Mouse (Mus musculus) hindbrain, embryonic 16.5 days (tissue): Measurements from ENCODE around the gene Alk. TPM values are rescaled to one million over a fixed set of nuclear protein-coding genes. Genes with fewer than 3 reads are reported as not detected.

Experiments used
- ATAC-seq: fragments of 200-750 bp; cut with Nextera tagmentation; 2 replicates; pipeline ENCODE4 v1.8.0; 2017; ENCODE audit warnings: moderate TSS enrichment, moderate library complexity
- H3K27ac ChIP-seq: fragments of 300-500 bp; sonication (generic); 2 replicates; pipeline ENCODE4 v1.5.1; 2014; ENCODE audit warnings: low read depth, mild to moderate bottlenecking, control low read depth, low read length, moderate library complexity
- H3K27me3 ChIP-seq: fragments of 300-500 bp; sonication (generic); replicated peaks from 2 replicates; pipeline ENCODE4 v1.6.1; 2014; ENCODE audit warnings: low read length; ENCODE audit not compliant: control insufficient read depth, insufficient read depth
- H3K36me3 ChIP-seq: fragments of 300-500 bp; sonication (generic); 2 replicates; pipeline ENCODE4 v1.6.1; 2014; ENCODE audit warnings: mild to moderate bottlenecking, low read length, moderate library complexity, mixed read lengths; ENCODE audit not compliant: control insufficient read depth, insufficient read depth
- H3K4me1 ChIP-seq: fragments of 300-500 bp; sonication (generic); 2 replicates; pipeline ENCODE4 v1.6.1; 2014; ENCODE audit warnings: low read depth, low read length; ENCODE audit not compliant: control insufficient read depth, insufficient read depth
- H3K4me2 ChIP-seq: fragments of 300-500 bp; sonication (generic); 2 replicates; pipeline ENCODE4 v1.6.1; 2014; ENCODE audit warnings: mild to moderate bottlenecking, low read length, control low read depth, moderate library complexity
- H3K4me3 ChIP-seq: fragments of 300-500 bp; sonication (generic); 2 replicates; pipeline ENCODE4 v1.5.1; 2014; ENCODE audit warnings: mild to moderate bottlenecking, low read length, control low read depth, moderate library complexity
- H3K9ac ChIP-seq: fragments of 300-500 bp; sonication (generic); 2 replicates; pipeline ENCODE4 v1.6.1; 2014; ENCODE audit warnings: low read depth, mild to moderate bottlenecking, control low read depth, low read length, moderate library complexity
- H3K9me3 ChIP-seq: fragments of 300-500 bp; sonication (generic); 2 replicates; pipeline ENCODE4 v1.6.1; 2014; ENCODE audit warnings: mild to moderate bottlenecking, low read length, moderate library complexity; ENCODE audit not compliant: control insufficient read depth
- WGBS: fragments of 180-500 bp; shearing (Covaris S2); extraction: QIAGEN DNeasy Blood & Tissue Kit; methylation state at CpG from one replicate; pipeline ENCODE4 v1.1.7; 2014; 5-methylcytosine and 5-hydroxymethylcytosine counted together
- polyA plus RNA-seq: library from polyadenylated mRNA; unstranded; fragments of >200 nt; fragmentation: Nextera tagmentation; extraction: Ambion mirVana; gene quantifications from 2 replicates; pipeline ENCODE4 v1.2.1, GENCODE M21; 2015

Alk gene
- polyA plus RNA-seq, 1 experiment from 2014 or later = 6.4 TPM

- H3K27ac ChIP-seq = no peak overlapping the region
- no peaks in the 10 kb centered on the region for H3K9me3 ChIP-seq
- no peak overlapping the region for H3K9ac ChIP-seq
- no peaks in the 10 kb centered on the region for H3K36me3 ChIP-seq
- H3K4me3 ChIP-seq = no peak overlapping the region
- no peaks in the 10 kb centered on the region for H3K27me3 ChIP-seq
- no peak for ATAC-seq
- H3K4me2 ChIP-seq = no peak overlapping the region
- 0 out of 2 replicates have a peak, but pooled peaks cover 2% of the 10 kb centered on the region for H3K4me1 ChIP-seq
- WGBS = 84% methylated on average over 2 of the region's 2 CpGs
These were observed 203.1 kb downstream of the Alk start for GRCm38 (mm10) chr17:72401349-72401748.

- WGBS = 82% methylated on average over 3 of the region's 3 CpGs
- Histone ChIP-seq H3K27ac (no peak overlapping the region), H3K4me2 (no peak overlapping the region), H3K4me3 (no peak overlapping the region), H3K27me3 (no peaks in the 10 kb centered on the region), H3K4me1 (0 out of 2 replicates have a peak, but pooled peaks cover 2% of the 10 kb centered on the region), H3K9me3 (no peaks in the 10 kb centered on the region), H3K9ac (no peak overlapping the region), H3K36me3 (no peaks in the 10 kb centered on the region)
- no peak for ATAC-seq
These were observed 204.9 kb downstream of the Alk start for GRCm38 (mm10) chr17:72399331-72400059.

- Histone ChIP-seq H3K4me3 (no peak overlapping the region), H3K36me3 (no peaks in the 10 kb centered on the region), H3K4me1 (0 out of 2 replicates have a peak, but pooled peaks cover 2% of the 10 kb centered on the region), H3K4me2 (no peak overlapping the region), H3K27me3 (no peaks in the 10 kb centered on the region), H3K9ac (no peak overlapping the region), H3K27ac (no peak overlapping the region), H3K9me3 (no peaks in the 10 kb centered on the region)
- ATAC-seq = no peak
- 43% methylated on average over 8 of the region's 8 CpGs for WGBS
These were observed 208.5 kb downstream of the Alk start for GRCm38 (mm10) chr17:72395956-72396355.

GRCm38 (mm10) chr17:72368991-72369390, 235.4 kb downstream of the Alk start:
- no peaks in the 10 kb centered on the region for H3K27me3 ChIP-seq

GRCm38 (mm10) chr17:72362811-72363496, 241.5 kb downstream of the Alk start:
- no peaks in the 10 kb centered on the region for H3K36me3 ChIP-seq
- H3K4me1 ChIP-seq = no peaks in the 10 kb centered on the region
- H3K27me3 ChIP-seq = no peaks in the 10 kb centered on the region
- no peak overlapping the region for H3K9ac ChIP-seq
- H3K27ac ChIP-seq = no peak overlapping the region
- peak; percentile 42; the same call in 1 of the 2 replicates for ATAC-seq
- no peaks in the 10 kb centered on the region for H3K9me3 ChIP-seq
- H3K4me2 ChIP-seq = no peak overlapping the region
- no peak overlapping the region for H3K4me3 ChIP-seq
- 78% methylated on average over 10 of the region's 10 CpGs for WGBS

More at GRCm38 (mm10) chr17:72368991-72369390, 235.4 kb downstream of the Alk start:
- Histone ChIP-seq H3K9ac (no peak overlapping the region), H3K9me3 (no peaks in the 10 kb centered on the region), H3K4me1 (no peaks in the 10 kb centered on the region), H3K36me3 (no peaks in the 10 kb centered on the region), H3K27ac (no peak overlapping the region), H3K4me3 (no peak overlapping the region), H3K4me2 (no peak overlapping the region)
- ATAC-seq = no peak
- 77% methylated on average over 4 of the region's 4 CpGs for WGBS

GRCm38 (mm10) chr17:72361961-72362360, 242.5 kb downstream of the Alk start:
- no peak overlapping the region for H3K9ac ChIP-seq
- H3K27ac ChIP-seq = no peak overlapping the region
- 76% methylated on average over 4 of the region's 4 CpGs for WGBS
- no peaks in the 10 kb centered on the region for H3K4me1 ChIP-seq
- ATAC-seq = no peak
- no peak overlapping the region for H3K4me2 ChIP-seq
- H3K27me3 ChIP-seq = no peaks in the 10 kb centered on the region
- no peaks in the 10 kb centered on the region for H3K9me3 ChIP-seq
- no peaks in the 10 kb centered on the region for H3K36me3 ChIP-seq
- no peak overlapping the region for H3K4me3 ChIP-seq

- H3K36me3 ChIP-seq = no peaks in the 10 kb centered on the region
- no peak for ATAC-seq
- H3K4me2 ChIP-seq = no peak overlapping the region
- H3K9me3 ChIP-seq = no peaks in the 10 kb centered on the region
- WGBS = 74% methylated on average over 5 of the region's 5 CpGs
- no peak overlapping the region for H3K27ac ChIP-seq
- no peak overlapping the region for H3K4me3 ChIP-seq
- H3K27me3 ChIP-seq = no peaks in the 10 kb centered on the region
- no peaks in the 10 kb centered on the region for H3K4me1 ChIP-seq
- H3K9ac ChIP-seq = no peak overlapping the region
These were observed 247.6 kb downstream of the Alk start for GRCm38 (mm10) chr17:72356759-72357302.

- H3K4me2 ChIP-seq = no peak overlapping the region
- H3K9me3 ChIP-seq = no peaks in the 10 kb centered on the region
- no peak for ATAC-seq
- no peak overlapping the region for H3K9ac ChIP-seq
- H3K27me3 ChIP-seq = no peaks in the 10 kb centered on the region
- no peaks in the 10 kb centered on the region for H3K36me3 ChIP-seq
- 95% methylated on average over 4 of the region's 4 CpGs for WGBS
- no peak overlapping the region for H3K4me3 ChIP-seq
- H3K4me1 ChIP-seq = no peaks in the 10 kb centered on the region
- H3K27ac ChIP-seq = no peak overlapping the region
These were observed 265.0 kb downstream of the Alk start for GRCm38 (mm10) chr17:72339437-72339836.

GRCm38 (mm10) chr17:72332909-72333308, 271.5 kb downstream of the Alk start:
- Histone ChIP-seq H3K4me3 (no peak overlapping the region), H3K27ac (no peak overlapping the region), H3K27me3 (no peaks in the 10 kb centered on the region), H3K4me1 (peaks cover 4% of the 10 kb centered on the region; the same call in 1 of the 2 replicates), H3K9ac (no peak overlapping the region), H3K4me2 (no peak overlapping the region), H3K9me3 (no peaks in the 10 kb centered on the region), H3K36me3 (no peaks in the 10 kb centered on the region)
- ATAC-seq = peak; percentile 48; the same call in 1 of the 2 replicates
- 28% methylated on average over 4 of the region's 4 CpGs for WGBS
